Mouse (Mus musculus) bone marrow, adult 2 months (tissue): ENCODE measurements around the gene Fate1.

ENCODE experiments used
- CTCF ChIP-seq: fragments of 200-500 bp; IDR thresholded peaks from 2 replicates; pipeline ENCODE4 v1.5.1; 2011; ENCODE audit warnings: low read length, control low read depth; ENCODE audit not compliant: control insufficient read depth, insufficient read depth
- POLR2A ChIP-seq: fragments of 200-500 bp; IDR thresholded peaks from 2 replicates; pipeline ENCODE4 v1.6.1; 2011; ENCODE audit warnings: low read depth, mild to moderate bottlenecking, control low read depth, low read length, borderline replicate concordance; ENCODE audit not compliant: control insufficient read depth

- TF ChIP-seq POLR2A (no peak), CTCF (no peak)
Observed at GRCm38 (mm10) chrX:72009930-72010329, 37.1 kb downstream of the Fate1 start.
